Mouse (Mus musculus): ENCODE measurements around the gene Elk3.

Gene Elk3

DNA sequence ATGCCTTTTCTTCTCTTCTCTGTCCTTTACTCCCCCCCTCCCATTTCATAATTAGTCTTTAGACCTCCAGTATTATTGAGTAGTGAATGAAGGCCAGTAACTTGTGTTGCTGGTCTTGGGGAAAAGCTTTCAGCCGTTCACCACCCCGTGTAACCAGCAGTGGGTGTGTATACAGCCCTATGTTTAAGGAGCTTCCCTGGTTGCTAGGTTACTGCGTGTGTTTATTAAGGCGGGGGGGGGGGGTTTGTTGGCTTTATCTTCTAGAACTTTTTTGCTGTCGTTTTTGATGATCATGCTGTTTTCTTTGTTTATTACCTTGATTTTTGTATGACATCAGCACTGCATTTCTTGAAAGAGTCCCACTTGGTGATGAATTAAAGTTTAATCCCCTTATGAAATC lies 68.1 kb downstream of the Elk3 start:
- in situ Hi-C loops (cut with MseI, MboI): no loop called here

DNA sequence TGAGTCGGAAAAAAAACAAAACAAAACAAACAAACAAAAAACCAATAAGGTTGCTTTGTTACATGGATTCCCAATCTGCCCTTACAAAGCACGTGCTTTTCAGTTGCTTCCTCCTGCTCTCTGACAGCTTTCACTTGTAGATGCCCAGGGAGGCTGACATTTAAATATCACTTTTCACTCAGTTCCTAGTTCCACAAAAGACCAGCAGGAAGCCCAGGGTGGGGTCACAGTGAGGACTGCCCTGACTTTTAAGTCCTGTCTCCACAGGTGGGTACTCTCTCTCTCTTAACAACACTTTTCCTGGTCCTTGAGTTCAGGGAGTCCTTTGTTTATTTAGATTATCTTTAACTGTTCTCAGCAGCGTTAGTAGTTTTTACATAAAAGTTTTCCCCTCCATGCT lies 68.7 kb downstream of the Elk3 start:
- in situ Hi-C loops (cut with MseI, MboI): no loop called here

DNA sequence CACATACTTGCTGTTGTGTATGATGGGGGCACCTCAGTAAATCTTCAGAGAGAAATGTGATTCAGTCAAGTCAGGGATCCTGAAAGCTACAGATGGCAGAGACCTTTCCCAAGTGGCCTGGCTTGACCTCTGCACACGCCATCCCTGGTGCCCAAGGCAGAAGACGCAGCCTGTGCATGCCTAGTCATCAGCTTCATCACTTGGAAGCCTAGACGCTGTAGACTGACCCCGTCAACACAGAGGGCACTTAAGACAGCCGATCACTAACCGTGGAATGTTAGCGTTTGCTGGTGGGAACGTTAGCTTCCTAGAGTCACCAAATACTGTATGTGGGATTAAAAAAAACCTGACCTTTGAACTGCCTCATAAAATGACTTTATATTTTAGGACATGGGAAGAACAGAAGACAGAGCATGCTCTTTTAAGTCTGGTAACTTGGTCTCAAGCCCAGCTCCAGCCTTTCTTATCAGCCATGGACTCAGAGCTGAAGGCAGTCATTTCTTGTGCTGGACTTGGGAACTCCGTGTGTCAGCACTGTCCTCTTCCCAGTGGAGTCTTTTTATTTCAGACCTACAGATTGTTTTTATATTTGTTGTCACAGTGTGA lies 71.6 kb downstream of the Elk3 start:
- in situ Hi-C loops (cut with MseI, MboI): no loop called here

DNA sequence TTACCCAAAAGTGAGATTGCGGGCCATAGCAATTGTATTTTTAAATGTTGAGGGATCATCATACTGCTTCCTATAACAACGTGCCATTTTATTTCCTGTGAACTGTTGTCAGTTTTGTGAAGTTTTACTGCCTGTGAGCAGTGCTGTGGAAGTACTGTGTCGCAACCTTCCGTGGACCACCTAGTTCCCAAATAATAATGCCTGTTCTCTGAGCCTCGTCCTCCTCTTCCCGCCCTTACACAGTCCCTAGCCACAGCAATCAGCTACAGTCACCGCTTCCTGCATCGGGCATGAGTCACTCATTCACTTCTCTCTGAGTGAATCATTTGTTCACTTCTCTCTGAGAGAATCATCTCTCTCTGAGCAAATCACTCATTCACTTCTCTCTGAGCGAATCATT lies 76.2 kb downstream of the Elk3 start:
- in situ Hi-C loops (cut with MseI, MboI): no loop called here

DNA sequence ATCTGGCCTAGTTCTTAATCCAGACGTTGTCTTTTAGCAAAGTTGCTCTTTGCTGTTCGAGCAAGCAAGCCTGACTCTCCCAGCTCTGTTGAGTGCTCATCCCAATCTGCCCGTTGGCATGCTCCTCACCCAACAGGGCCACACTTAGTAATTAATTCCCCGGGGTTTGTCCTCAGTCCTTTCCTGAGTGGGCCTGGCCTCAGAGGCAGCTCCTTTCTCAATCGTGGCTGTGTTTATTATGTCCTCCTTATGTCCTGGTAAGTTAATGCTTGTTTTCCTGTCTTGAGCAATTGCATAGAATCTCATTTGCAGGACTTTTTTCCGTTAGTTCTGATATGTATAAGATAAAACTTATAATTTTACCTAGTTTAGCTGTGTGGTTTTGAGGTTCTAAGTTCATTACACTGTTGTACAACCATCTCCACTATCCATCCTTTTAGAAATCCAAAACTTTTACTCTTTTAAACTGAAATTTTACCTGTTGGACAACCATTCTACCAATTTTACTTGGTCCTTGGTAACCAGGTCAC lies 77.2 kb downstream of the Elk3 start:
- in situ Hi-C loops (cut with MseI, MboI): no loop called here

DNA sequence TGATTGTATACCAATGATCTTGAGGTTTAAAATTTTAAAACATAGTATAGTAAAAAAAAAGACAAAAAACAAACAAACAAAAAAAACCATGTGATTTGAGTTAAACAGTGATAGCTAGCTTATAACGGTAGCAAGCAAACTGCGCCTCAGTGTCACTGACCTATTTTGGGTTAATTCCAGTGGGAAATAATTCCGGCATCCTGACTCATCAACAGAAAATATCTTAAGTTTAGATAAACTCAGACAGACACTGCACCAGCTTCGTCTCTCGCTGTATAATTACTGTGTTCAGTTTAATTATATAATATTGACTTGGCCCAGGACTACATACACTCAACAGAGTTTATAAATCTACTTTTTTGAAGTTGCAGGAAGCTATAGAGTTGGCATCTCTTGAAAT lies 79.0 kb downstream of the Elk3 start:
- in situ Hi-C loops (cut with MseI, MboI): no loop called here

DNA sequence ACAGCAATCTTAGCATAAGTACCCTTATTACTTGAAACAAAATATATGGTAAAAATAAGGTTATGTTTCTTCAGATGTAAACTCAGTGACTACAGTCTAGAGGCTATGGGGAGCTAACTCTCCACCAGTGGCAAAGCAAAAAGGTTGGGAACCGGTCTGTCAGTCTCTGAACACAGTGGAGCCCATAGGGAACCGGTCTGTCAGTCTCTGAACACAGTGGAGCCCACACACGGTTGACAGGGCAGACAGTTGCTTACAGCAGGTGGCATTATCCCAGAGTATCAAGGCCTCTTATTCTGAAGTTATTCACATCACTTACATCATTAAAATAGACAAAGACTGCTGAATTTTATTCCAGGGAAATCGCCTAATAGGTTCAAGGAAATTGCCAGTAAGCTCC lies 79.4 kb downstream of the Elk3 start:
- in situ Hi-C loops (cut with MseI, MboI): no loop called here

DNA sequence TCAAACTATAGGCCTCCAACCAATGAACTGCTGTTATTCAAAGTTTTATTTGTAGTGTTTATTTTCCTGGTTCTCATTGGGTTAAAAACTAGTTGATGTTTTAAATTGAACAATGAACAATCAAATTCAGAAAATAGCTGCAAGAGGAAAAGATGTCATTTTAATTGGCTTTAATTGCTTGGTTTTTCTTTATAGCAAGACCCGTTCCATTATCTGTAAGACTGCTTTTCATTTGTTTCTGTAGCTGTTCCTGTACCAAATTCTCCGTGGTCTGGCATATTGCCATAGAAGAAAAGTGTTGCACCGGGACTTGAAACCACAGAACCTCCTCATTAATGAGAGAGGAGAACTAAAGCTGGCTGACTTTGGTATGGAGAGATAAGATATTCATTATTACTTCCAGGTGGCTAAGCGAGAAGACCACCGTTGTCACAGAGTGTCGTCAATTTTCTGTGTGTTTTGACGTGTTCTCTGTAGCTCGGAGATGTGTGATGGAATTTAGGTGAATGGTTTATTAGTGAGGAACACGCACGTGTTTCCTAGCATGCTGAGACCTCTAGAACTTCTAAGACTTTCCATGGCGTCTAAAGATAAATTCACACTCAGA lies 82.4 kb downstream of the Elk3 start:
- in situ Hi-C loops (cut with MseI, MboI): no loop called here

DNA sequence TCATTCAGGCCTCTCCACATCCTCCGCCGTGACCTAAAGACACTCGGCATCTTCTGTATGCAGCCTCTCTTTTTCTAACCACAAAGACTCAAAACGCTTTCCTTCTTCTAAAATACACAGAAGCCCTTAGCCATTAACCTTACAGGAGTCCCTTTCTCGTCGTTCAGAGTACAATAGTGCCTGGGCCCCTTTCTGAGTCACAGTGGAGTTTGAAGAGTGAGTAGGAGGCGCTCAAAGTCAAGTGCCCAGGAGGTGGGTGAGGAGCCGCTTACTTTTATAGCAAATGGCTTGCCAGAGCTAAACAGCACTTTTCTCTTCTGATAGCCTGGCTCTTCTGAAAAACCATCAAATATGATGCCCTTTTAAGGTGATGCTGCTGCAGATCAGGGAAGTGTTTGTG lies 83.0 kb downstream of the Elk3 start:
- in situ Hi-C loops (cut with MseI, MboI): no loop called here

DNA sequence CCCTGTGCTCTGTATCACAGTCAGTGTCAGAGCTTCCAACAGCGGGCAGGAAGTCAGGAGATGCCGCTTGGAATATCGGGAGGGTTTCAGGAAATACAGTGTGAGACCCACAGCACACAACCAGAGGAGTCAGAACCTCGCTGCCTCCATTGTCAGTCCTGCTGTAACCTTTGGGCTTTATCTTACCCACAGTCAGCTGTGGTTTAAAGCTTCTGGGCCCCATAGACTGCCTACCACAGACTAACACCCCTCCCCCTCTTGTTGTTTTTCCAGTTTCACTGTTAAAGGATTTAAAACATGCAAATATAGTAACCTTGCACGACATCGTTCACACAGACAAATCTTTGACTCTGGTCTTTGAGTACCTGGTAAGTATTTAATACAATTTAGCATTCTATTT lies 85.2 kb downstream of the Elk3 start:
- in situ Hi-C loops (cut with MseI, MboI): no loop called here

DNA sequence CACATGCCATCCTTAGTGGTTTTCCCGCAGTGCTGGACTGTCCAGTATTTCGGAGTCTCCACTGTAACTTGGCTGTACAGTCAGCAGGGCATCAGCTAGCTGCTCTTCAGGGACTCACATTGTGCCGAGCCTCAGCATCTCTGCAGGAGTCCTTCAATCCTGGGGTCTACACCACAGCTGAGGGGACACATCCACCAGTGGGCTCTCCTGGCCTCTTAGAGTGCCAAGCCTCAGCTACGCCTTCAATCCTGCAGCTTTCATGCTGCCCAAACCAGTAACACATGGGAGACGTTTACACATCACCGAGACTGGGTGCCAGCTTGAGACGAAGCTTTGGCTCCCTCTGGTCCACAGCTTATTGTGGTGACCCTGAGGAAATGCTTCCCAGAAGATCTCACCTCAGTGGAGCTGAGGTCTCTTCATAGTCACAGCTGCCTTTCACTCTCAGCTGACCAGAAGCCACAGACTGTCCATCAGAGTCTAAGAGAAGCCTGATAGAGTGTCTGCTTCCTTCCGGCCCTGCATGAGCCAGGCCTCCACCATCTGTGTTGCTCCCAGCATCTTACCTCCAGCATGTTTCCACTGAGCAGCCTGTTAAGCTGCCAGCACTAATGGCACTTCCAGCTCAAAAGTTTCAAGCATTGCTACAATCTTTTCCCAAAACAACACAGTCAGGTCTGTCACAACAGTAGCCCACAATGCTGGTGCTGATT lies 95.7 kb downstream of the Elk3 start:
- in situ Hi-C loops (cut with MseI, MboI): no loop called here

DNA sequence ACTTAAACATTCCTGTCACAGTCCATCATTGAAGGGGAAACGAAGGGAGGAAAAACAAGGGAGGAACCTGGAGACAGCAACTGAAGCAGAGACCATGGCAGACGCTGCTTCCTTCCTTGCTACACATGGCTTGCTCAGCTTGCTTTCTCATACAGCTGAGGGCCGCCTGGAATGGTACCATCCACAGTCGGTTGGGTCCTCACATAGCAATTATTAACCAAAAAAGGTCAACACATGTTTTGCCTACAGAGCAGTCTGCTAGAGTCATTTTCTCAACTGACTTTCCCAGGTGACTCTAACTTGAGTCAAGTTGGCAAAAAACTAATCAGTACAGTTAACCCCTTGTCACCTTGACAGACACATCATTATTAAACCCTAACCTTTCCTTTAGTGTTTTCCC lies 96.7 kb downstream of the Elk3 start:
- in situ Hi-C loops (cut with MseI, MboI): no loop called here

DNA sequence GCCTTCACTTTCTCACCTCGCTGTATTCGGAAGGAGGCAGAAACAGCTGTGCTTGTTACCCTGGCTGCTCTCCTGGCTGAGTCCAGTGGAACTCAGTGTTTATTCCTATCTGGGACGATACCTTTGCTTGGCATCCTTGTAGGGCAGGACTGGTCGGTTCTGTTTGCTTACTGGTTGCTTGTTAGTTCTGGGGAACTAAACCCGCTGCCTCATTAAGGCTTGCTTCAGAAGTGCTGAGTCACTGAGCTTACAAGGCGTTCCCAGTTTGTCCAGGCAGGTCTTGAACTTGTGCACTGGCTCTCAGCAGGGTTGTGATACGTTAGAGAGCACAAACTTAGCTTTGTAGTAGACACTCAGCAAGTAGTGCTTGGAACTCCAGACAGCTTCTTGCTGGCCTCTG lies 97.6 kb downstream of the Elk3 start:
- in situ Hi-C loops (cut with MseI, MboI): no loop called here

DNA sequence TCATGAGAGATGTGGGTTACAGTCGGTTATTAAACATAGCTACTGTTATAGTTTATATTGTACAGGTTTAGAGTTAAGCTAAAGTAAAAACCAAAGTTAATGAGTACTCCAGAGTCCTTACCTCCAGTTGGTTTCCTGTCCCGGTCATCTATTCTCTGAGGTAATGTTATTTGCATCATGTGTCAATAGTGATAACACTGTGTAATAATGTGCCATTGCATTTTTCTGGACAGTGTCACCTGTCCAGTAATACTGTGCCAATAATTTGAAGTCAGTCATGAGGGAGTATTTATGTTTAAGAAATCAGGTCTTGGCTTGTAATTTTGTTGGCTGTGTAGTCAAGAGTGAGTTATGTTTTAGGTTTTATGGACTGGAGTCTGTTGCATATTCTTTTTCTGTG lies 98.2 kb downstream of the Elk3 start:
- in situ Hi-C loops (cut with MseI, MboI): no loop called here

DNA sequence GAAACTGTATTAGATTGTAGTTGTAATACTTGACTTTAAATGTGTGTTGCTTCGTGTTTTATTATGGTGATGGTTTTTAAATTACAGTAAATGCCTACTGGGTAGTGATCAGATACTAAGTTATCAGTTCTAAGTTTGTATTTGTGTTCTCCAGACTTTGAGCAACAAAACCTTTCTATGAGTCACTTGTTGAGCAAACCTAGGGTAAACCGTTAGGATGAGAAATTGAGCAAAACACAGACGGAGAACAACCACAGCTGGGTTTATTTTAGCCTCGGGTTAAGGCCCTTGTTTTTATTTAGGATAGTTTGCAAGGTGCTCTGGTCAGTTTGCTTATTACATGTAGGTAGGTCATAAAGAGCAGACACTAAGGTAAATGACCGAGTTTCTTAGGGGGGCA lies 103.8 kb downstream of the Elk3 start:
- in situ Hi-C loops (cut with MseI, MboI): no loop called here

DNA sequence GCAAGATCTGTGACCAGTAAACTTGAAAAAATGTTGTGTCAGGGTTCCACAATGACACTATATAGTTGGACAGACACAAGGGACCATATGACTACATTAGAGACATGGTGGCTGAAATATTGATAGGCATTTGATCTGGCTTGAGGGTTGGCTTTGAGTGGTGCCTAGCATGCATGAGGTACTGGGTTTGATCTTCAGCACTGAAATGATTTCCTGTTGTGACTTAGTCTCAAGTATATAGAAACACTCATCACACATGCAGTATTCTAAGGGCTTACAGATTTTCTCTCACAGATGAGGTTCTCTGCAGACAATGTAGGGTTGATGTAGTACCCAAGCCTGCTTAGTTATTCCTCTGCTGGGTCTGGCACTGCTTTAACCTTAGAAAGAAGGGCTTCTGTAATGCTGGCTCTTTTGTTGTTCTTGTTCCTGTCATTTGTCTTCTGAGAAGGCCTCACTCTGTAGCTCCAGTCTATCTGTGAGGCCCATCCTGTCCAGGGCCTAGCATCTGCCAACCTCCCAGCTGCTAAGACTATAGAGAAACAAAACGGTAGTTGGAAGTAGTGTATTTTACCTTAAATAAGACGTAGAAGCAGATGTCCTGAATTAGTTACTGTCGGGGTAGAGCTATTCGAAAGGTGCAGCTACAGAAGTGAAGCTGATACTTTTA lies 105.5 kb downstream of the Elk3 start:
- in situ Hi-C loops (cut with MseI, MboI): no loop called here

DNA sequence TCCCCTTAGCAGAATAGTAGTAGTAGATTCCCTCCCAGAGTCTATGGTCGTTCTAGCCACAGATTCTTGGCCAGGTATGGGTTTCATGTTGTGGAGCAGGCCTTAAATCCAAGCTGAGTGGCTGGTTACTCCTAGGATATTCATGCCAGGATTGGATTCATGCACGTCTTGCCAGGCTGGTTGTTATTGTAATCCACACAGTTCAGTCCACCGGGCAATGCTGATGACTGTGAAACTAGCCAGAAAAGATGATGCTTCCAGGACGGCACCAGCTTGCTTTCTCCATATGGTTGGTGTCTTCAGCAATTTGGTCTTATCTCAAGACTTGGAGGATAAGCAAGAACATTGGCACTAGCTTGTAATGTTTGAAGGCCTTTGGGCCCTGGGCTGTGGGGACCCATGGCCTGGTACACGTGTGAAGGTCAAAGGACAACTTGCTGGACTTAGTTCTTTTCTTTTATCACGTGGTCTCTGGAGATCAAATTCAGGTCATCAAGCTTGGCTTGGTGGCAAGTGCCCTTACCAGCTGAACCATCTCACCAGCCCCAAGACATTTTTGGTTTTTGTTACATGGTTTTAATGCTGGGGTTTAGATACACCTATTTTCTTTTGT lies 109.0 kb downstream of the Elk3 start:
- in situ Hi-C loops (cut with MseI, MboI): no loop called here

DNA sequence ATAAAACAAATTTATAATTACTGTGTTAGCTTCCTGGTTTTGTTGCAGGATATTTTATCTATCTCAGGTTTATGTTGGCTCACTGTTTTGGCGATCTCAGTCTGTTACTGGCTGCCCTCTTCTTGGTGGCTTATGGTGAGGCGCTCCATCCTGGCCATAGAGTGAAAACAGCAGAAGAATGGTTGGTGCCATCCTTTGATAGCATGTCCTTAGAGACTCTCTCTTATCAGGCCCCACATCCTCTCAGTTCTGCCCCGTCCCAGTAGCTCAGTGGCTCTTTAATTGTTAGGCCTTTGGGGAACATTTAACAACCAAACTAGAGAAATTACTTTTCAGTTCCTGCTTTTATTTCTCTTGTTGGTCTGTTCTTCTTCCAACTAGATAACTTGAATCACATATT lies 112.0 kb downstream of the Elk3 start:
- in situ Hi-C loops (cut with MseI, MboI): no loop called here
